Mouse (Mus musculus): Measurements from ENCODE around the gene Fmo3. TPM values are rescaled to one million over a fixed set of nuclear protein-coding genes. Genes with fewer than 3 reads are reported as not detected.

The Fmo3 gene
- polyA plus RNA-seq (2016; fragmentation: Nextera tagmentation; extraction: Ambion mirVana) = not detected in 2 replicates

DNA sequence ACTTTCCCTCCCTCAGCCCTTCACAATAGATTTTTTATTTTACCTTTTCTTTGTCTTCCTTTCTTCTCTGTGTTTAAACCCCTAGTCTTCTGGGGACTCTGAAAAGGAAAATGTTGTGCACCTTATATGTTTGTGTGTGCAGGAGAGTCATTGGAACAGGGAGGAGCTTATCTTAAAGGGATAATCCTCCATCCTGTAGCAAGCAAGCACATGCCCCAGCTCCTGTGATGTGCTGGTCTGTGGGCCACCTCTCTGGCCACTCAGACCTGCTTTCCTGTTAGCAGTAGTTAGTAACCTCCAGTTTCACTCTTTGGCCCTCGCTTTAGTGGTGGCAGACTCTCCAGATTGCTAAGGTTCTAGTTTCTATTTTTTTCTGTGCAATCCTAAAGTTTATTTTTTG is at the start of gene Fmo3:
Gene Fmo3, minus strand, starts transcription at position 101 of the 400 bp plus-strand sequence.
- Histone ChIP-seq H3K9me3 (no peaks in the 10 kb centered on the region), H3K27me3 (no peaks in the 10 kb centered on the region), H3K27ac (replicated peaks) (no peak within 1 kb of the TSS), H3K4me1 (no peaks in the 10 kb centered on the region), H3K36me3 (no peaks in the 10 kb centered on the region), H3K9ac (replicated peaks) (no peak within 1 kb of the TSS), H3K4me2 (replicated peaks) (no peak within 1 kb of the TSS), H3K4me3 (no peak within 1 kb of the TSS)
- ATAC-seq (ENCODE audit: low FRiP score, low read depth) = no peak
- WGBS = 81% methylated on average over 1 of the region's 1 CpGs

DNA sequence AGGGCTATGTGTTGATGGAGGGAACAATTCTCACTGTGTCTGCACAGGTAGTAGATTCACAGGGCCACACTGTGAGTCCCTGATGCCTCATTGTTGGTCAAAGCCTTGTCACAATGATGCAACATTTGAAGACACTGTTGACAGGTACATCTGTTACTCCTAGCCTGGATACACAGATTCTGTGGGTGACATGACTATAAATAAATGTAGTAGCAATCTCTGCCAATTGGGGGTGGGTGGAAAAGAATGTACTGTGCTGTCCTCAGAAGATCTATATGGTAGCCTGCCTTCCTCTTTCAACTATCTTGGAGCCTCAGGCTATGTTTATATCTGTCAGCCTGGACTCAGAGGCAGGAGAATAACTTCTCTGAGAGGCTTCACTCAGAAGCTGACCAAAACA is 38.7 kb upstream of the Fmo3 start:
- no peaks in the 10 kb centered on the region for H3K27me3 ChIP-seq

GRCm38 (mm10) chr1:163009220-163009619 is 24.9 kb upstream of the Fmo3 start:
- Histone ChIP-seq H3K9ac (replicated peaks) (no peak overlapping the region), H3K36me3 (no peaks in the 10 kb centered on the region), H3K27me3 (no peaks in the 10 kb centered on the region), H3K4me2 (replicated peaks) (no peak overlapping the region), H3K27ac (replicated peaks) (no peak overlapping the region), H3K9me3 (no peaks in the 10 kb centered on the region), H3K4me1 (no peaks in the 10 kb centered on the region), H3K4me3 (no peak overlapping the region)
- WGBS = 73% methylated on average over 3 of the region's 3 CpGs
- no peak for ATAC-seq (ENCODE audit: low FRiP score, low read depth)

More for the DNA sequence above, 38.7 kb upstream of the Fmo3 start:
- H3K4me2 ChIP-seq (replicated peaks) = no peak overlapping the region
- H3K27ac ChIP-seq (replicated peaks) = no peak overlapping the region
- ATAC-seq (ENCODE audit: low FRiP score, low read depth) = no peak
- H3K9ac ChIP-seq (replicated peaks) = no peak overlapping the region
- no peaks in the 10 kb centered on the region for H3K36me3 ChIP-seq
- no peaks in the 10 kb centered on the region for H3K9me3 ChIP-seq
- no peaks in the 10 kb centered on the region for H3K4me1 ChIP-seq
- H3K4me3 ChIP-seq = no peak overlapping the region

- Histone ChIP-seq H3K4me1 (no peaks in the 10 kb centered on the region), H3K9me3 (no peaks in the 10 kb centered on the region), H3K27me3 (no peaks in the 10 kb centered on the region), H3K36me3 (no peaks in the 10 kb centered on the region), H3K4me3 (no peak overlapping the region), H3K4me2 (replicated peaks) (no peak overlapping the region), H3K9ac (replicated peaks) (no peak overlapping the region), H3K27ac (replicated peaks) (no peak overlapping the region)
- no peak for ATAC-seq (ENCODE audit: low FRiP score, low read depth)
- 95% methylated on average over 2 of the region's 2 CpGs for WGBS
Observed at GRCm38 (mm10) chr1:163003496-163003895, 19.2 kb upstream of the Fmo3 start.

- Histone ChIP-seq H3K36me3 (no peaks in the 10 kb centered on the region), H3K27ac (replicated peaks) (no peak overlapping the region), H3K9me3 (no peaks in the 10 kb centered on the region), H3K4me2 (replicated peaks) (no peak overlapping the region), H3K4me1 (no peaks in the 10 kb centered on the region), H3K9ac (replicated peaks) (no peak overlapping the region), H3K4me3 (no peak overlapping the region), H3K27me3 (no peaks in the 10 kb centered on the region)
- no peak for ATAC-seq (ENCODE audit: low FRiP score, low read depth)
- WGBS = 80% methylated on average over 4 of the region's 4 CpGs
Observed at GRCm38 (mm10) chr1:163001271-163001829, 17.0 kb upstream of the Fmo3 start.

DNA sequence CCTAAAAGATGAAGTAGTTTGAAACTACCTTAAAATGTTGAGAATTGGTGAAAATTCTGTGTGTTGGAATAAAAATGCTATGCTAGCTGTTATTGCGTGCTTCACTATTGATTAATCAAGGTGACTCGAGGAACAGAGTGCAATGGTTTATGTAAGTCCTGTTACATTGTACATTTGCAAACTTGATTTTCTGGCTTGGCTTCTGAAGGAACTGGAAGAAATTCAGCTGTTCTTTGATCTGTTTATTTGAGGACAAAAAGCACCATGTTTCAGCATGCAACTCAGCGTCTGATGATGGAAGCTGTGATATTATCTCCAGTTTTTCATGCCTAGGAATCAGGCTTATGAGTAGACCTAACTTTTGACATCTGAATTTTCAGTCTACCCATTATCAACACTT is 3.2 kb upstream of the Fmo3 start:
- no peak overlapping the region for H3K4me2 ChIP-seq (replicated peaks)
- WGBS = 91% methylated on average over 3 of the region's 3 CpGs
- no peak for ATAC-seq (ENCODE audit: low FRiP score, low read depth)

DNA sequence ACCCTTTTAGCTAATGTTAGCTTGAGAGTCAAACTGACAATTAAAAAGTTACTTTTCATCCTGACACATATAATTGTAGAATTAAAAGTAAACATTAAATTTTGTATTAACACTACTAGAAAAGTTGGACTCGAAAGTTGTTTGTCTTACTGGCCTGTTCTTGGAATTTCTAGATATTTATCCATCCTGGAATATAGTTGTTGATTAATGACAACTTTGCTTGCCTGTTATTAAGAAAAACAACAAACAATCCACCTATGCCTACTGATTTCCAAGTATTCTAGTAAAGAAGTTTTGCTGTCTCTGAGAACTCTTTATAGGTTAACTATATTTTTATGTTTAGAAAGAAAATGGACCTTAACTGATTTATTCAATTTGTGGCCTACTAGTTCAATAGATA is 2.4 kb upstream of the Fmo3 start:
- H3K4me3 ChIP-seq = no peak overlapping the region
- WGBS = 94% methylated on average over 1 of the region's 1 CpGs
- no peak overlapping the region for H3K27ac ChIP-seq (replicated peaks)
- no peaks in the 10 kb centered on the region for H3K36me3 ChIP-seq
- H3K27me3 ChIP-seq = no peaks in the 10 kb centered on the region
- H3K9me3 ChIP-seq = no peaks in the 10 kb centered on the region
- no peak for ATAC-seq (ENCODE audit: low FRiP score, low read depth)
- H3K9ac ChIP-seq (replicated peaks) = no peak overlapping the region
- no peaks in the 10 kb centered on the region for H3K4me1 ChIP-seq
- H3K4me2 ChIP-seq (replicated peaks) = no peak overlapping the region

More for the DNA sequence above, 3.2 kb upstream of the Fmo3 start:
- Histone ChIP-seq H3K9me3 (no peaks in the 10 kb centered on the region), H3K27me3 (no peaks in the 10 kb centered on the region), H3K4me3 (no peak overlapping the region), H3K27ac (replicated peaks) (no peak overlapping the region), H3K36me3 (no peaks in the 10 kb centered on the region), H3K9ac (replicated peaks) (no peak overlapping the region), H3K4me1 (no peaks in the 10 kb centered on the region)

GRCm38 (mm10) chr1:162986121-162986748 is 1.9 kb upstream of the Fmo3 start:
- ATAC-seq (ENCODE audit: low FRiP score, low read depth) = no peak
- 72% methylated on average over 2 of the region's 2 CpGs for WGBS
- Histone ChIP-seq H3K4me1 (no peaks in the 10 kb centered on the region), H3K4me2 (replicated peaks) (no peak overlapping the region), H3K9ac (replicated peaks) (no peak overlapping the region), H3K27me3 (no peaks in the 10 kb centered on the region), H3K36me3 (no peaks in the 10 kb centered on the region), H3K4me3 (no peak overlapping the region), H3K27ac (replicated peaks) (no peak overlapping the region), H3K9me3 (no peaks in the 10 kb centered on the region)

GRCm38 (mm10) chr1:162963556-162963955 is 20.8 kb downstream of the Fmo3 start:
- 75% methylated on average over 2 of the region's 2 CpGs for WGBS
- Histone ChIP-seq H3K27me3 (no peaks in the 10 kb centered on the region), H3K27ac (replicated peaks) (no peak overlapping the region), H3K4me1 (no peaks in the 10 kb centered on the region), H3K36me3 (no peaks in the 10 kb centered on the region), H3K9ac (replicated peaks) (no peak overlapping the region), H3K9me3 (no peaks in the 10 kb centered on the region), H3K4me2 (replicated peaks) (no peak overlapping the region), H3K4me3 (no peak overlapping the region)
- ATAC-seq (ENCODE audit: low FRiP score, low read depth) = no peak

DNA sequence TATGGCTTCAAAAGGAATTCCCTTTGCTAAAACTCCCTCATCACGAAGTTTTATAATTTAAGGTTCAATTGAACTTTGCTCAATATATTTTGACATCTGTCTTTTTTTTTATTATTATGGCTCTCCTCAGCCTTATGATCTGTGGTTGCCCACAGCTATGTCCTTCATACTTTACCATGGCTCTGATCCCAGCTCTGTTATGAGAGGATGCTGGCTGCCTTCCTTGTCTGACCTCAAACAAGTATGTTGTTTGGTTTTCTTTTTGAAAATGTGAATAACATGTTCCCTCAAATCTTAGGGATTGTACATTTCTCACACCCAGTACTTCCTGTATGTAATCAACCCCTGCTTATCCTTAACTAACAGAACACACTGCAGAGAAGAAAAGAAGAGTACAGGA is 26.9 kb downstream of the Fmo3 start:
- Histone ChIP-seq H3K27ac (replicated peaks) (no peak overlapping the region), H3K4me1 (no peaks in the 10 kb centered on the region), H3K36me3 (no peaks in the 10 kb centered on the region), H3K4me2 (replicated peaks) (no peak overlapping the region), H3K4me3 (no peak overlapping the region), H3K27me3 (no peaks in the 10 kb centered on the region), H3K9ac (replicated peaks) (no peak overlapping the region), H3K9me3 (no peaks in the 10 kb centered on the region)
- WGBS = 83% methylated on average over 1 of the region's 1 CpGs
- ATAC-seq (ENCODE audit: low FRiP score, low read depth) = no peak

DNA sequence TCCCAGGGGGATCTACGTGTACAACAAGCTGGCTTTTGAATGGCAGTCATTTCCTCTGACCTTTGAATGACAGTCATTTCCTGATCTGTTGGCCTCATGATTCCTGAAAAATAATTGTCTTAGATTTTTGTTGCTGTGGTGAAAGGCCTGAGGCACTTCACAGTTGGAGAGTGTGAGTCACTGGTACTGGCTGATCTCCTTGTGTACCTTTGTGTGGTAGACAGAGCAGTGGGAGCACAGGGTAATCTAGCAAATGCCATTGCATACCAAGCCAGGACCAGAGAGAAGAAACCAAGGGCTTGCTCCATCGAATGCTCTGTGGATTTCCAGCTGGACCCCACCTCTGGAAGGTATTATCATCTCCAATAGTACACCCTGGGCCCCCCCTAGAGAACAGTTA is 31.2 kb downstream of the Fmo3 start:
- no peak for ATAC-seq (ENCODE audit: low FRiP score, low read depth)
- Histone ChIP-seq H3K27ac (replicated peaks) (no peak overlapping the region), H3K9me3 (no peaks in the 10 kb centered on the region), H3K9ac (replicated peaks) (no peak overlapping the region), H3K36me3 (no peaks in the 10 kb centered on the region), H3K4me2 (replicated peaks) (no peak overlapping the region), H3K27me3 (no peaks in the 10 kb centered on the region), H3K4me1 (no peaks in the 10 kb centered on the region), H3K4me3 (no peak overlapping the region)
- 59% methylated on average over 2 of the region's 2 CpGs for WGBS

DNA sequence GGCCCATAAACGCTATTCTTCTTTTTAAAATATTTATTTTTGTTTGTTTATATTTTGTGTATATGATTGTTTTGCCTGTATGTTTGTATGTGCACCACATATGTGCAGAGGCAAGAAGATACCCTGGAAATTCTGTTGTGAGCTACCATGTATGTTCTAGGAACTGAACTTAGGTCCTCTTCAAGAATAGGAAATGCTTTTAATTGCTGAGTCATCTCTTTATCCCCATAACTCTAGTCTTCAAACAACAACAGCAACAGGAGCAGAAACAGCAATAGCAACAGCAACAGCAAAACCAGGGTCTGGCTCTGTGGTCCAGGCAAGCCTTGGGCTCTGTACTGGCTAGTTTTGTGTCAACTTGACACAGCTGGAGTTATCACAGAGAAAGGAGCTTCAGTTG is 34.6 kb downstream of the Fmo3 start:
- Histone ChIP-seq H3K4me2 (replicated peaks) (no peak overlapping the region), H3K4me3 (no peak overlapping the region), H3K9ac (replicated peaks) (no peak overlapping the region), H3K36me3 (no peaks in the 10 kb centered on the region), H3K4me1 (no peaks in the 10 kb centered on the region), H3K9me3 (no peaks in the 10 kb centered on the region), H3K27ac (replicated peaks) (no peak overlapping the region), H3K27me3 (no peaks in the 10 kb centered on the region)
- ATAC-seq (ENCODE audit: low FRiP score, low read depth) = no peak
- 92% methylated on average over 1 of the region's 1 CpGs for WGBS

- peak; percentile 77 for ATAC-seq (ENCODE audit: low FRiP score, low read depth)
- WGBS = 82% methylated on average over 6 of the region's 6 CpGs
Observed at GRCm38 (mm10) chr1:162947934-162948333, 36.4 kb downstream of the Fmo3 start.

More at GRCm38 (mm10) chr1:162947934-162948333, 36.4 kb downstream of the Fmo3 start:
- Histone ChIP-seq H3K36me3 (no peaks in the 10 kb centered on the region), H3K4me1 (no peaks in the 10 kb centered on the region), H3K27me3 (no peaks in the 10 kb centered on the region), H3K4me3 (no peak overlapping the region), H3K9ac (replicated peaks) (no peak overlapping the region), H3K4me2 (replicated peaks) (no peak overlapping the region), H3K27ac (replicated peaks) (no peak overlapping the region), H3K9me3 (no peaks in the 10 kb centered on the region)
